Mouse (Mus musculus) heart, embryonic 12.5 days (tissue): ENCODE data around the gene Atp6v0d1. TPM values are rescaled to one million over a fixed set of nuclear protein-coding genes. Genes with fewer than 3 reads are reported as not detected.

Source experiments
- ATAC-seq: fragments of 200-750 bp; cut with Nextera tagmentation; 2 replicates; pipeline ENCODE4 v1.8.0; 2017; ENCODE audit warnings: moderate TSS enrichment, moderate library complexity; ENCODE audit not compliant: insufficient number of reproducible peaks, low FRiP score
- H3K27ac ChIP-seq: fragments of 300-500 bp; sonication (generic); 2 replicates; pipeline ENCODE4 v1.5.1; 2016; ENCODE audit warnings: mild to moderate bottlenecking, moderate library complexity; ENCODE audit not compliant: poor library complexity, severe bottlenecking
- H3K27me3 ChIP-seq: fragments of 300-500 bp; sonication (generic); replicated peaks from 2 replicates; pipeline ENCODE4 v1.6.1; 2016; ENCODE audit warnings: mild to moderate bottlenecking, moderate library complexity
- H3K36me3 ChIP-seq: fragments of 300-500 bp; sonication (generic); 2 replicates; pipeline ENCODE4 v1.6.1; 2016; ENCODE audit warnings: mild to moderate bottlenecking, moderate library complexity
- H3K4me1 ChIP-seq: fragments of 300-500 bp; sonication (generic); replicated peaks from 2 replicates; pipeline ENCODE4 v1.6.1; 2016; ENCODE audit warnings: mild to moderate bottlenecking
- H3K4me2 ChIP-seq: fragments of 300-500 bp; sonication (generic); 2 replicates; pipeline ENCODE4 v1.6.1; 2016; ENCODE audit warnings: mild to moderate bottlenecking, moderate library complexity
- H3K4me3 ChIP-seq: fragments of 300-500 bp; sonication (generic); 2 replicates; pipeline ENCODE4 v1.5.1; 2016; ENCODE audit warnings: mild to moderate bottlenecking
- H3K9ac ChIP-seq: fragments of 300-500 bp; sonication (generic); 2 replicates; pipeline ENCODE4 v1.6.1; 2016; ENCODE audit warnings: mild to moderate bottlenecking, moderate library complexity
- H3K9me3 ChIP-seq: fragments of 300-500 bp; sonication (generic); replicated peaks from 2 replicates; pipeline ENCODE4 v1.6.1; 2016; ENCODE audit warnings: mild to moderate bottlenecking, moderate library complexity
- WGBS: fragments of 180-500 bp; shearing (Covaris S2); methylation state at CpG from one replicate; pipeline ENCODE4 v1.1.7; 2016; 5-methylcytosine and 5-hydroxymethylcytosine counted together
- polyA plus RNA-seq: library from polyadenylated mRNA; unstranded; fragments of >200 nt; fragmentation: Nextera tagmentation; extraction: Ambion mirVana; gene quantifications from 2 replicates; pipeline ENCODE4 v1.2.1, GENCODE M21; 2016

Gene Atp6v0d1
- polyA plus RNA-seq, 1 experiment from 2014 or later: 51.4 TPM

GRCm38 (mm10) chr8:105496439-105497180 is 69.2 kb downstream of the Atp6v0d1 start, which contains the start of gene Zdhhc1:
Zdhhc1 (minus strand) TSS chr8:105496902.
- H3K36me3 ChIP-seq: no peaks in the 10 kb centered on the region
- peak within 1 kb of the TSS; percentile 96 for H3K4me2 ChIP-seq
- no peaks in the 10 kb centered on the region for H3K27me3 ChIP-seq
- no peaks in the 10 kb centered on the region for H3K9me3 ChIP-seq
- peak within 1 kb of the TSS; percentile 91 for H3K9ac ChIP-seq
- WGBS: under 1% methylated on average over 68 of the region's 68 CpGs
- H3K4me3 ChIP-seq: peak within 1 kb of the TSS; percentile 95
- peak; percentile 84 for ATAC-seq
- peaks cover 14% of the 10 kb centered on the region for H3K4me1 ChIP-seq
- peak within 1 kb of the TSS; percentile 40 for H3K27ac ChIP-seq

- no peaks in the 10 kb centered on the region for H3K9me3 ChIP-seq
- H3K4me3 ChIP-seq: peak overlapping the region; percentile 95
- no peak for ATAC-seq
- H3K36me3 ChIP-seq: no peaks in the 10 kb centered on the region
- peak overlapping the region; percentile 91 for H3K9ac ChIP-seq
- peaks cover 23% of the 10 kb centered on the region for H3K4me1 ChIP-seq
- no peaks in the 10 kb centered on the region for H3K27me3 ChIP-seq
- peak overlapping the region; percentile 96 for H3K4me2 ChIP-seq
- no peak overlapping the region for H3K27ac ChIP-seq
- WGBS: 45% methylated on average over 17 of the region's 17 CpGs
These were observed 70.2 kb downstream of the Atp6v0d1 start for GRCm38 (mm10) chr8:105495350-105496302.

- Histone ChIP-seq H3K27ac (no peak overlapping the region), H3K9ac (no peak overlapping the region), H3K9me3 (no peaks in the 10 kb centered on the region), H3K36me3 (no peaks in the 10 kb centered on the region), H3K27me3 (no peaks in the 10 kb centered on the region), H3K4me2 (no peak overlapping the region), H3K4me1 (peaks cover 27% of the 10 kb centered on the region), H3K4me3 (no peak overlapping the region)
- 81% methylated on average over 3 of the region's 3 CpGs for WGBS
- ATAC-seq: no peak
These were observed 71.3 kb downstream of the Atp6v0d1 start for GRCm38 (mm10) chr8:105494566-105494965.

GRCm38 (mm10) chr8:105493495-105493894 is 72.4 kb downstream of the Atp6v0d1 start:
- ATAC-seq: no peak
- no peak overlapping the region for H3K4me2 ChIP-seq
- H3K27ac ChIP-seq: no peak overlapping the region
- H3K4me1 ChIP-seq: peaks cover 27% of the 10 kb centered on the region
- H3K36me3 ChIP-seq: no peaks in the 10 kb centered on the region
- WGBS: 42% methylated on average over 3 of the region's 3 CpGs
- H3K9ac ChIP-seq: no peak overlapping the region
- H3K27me3 ChIP-seq: no peaks in the 10 kb centered on the region
- no peak overlapping the region for H3K4me3 ChIP-seq
- no peaks in the 10 kb centered on the region for H3K9me3 ChIP-seq

GRCm38 (mm10) chr8:105489281-105489680 is 76.6 kb downstream of the Atp6v0d1 start:
- 42% methylated on average over 1 of the region's 1 CpGs for WGBS
- Histone ChIP-seq H3K27ac (no peak overlapping the region), H3K9me3 (no peaks in the 10 kb centered on the region), H3K4me2 (no peak overlapping the region), H3K9ac (no peak overlapping the region), H3K36me3 (no peaks in the 10 kb centered on the region), H3K4me1 (peaks cover 16% of the 10 kb centered on the region; the same call in 1 of the 2 replicates), H3K27me3 (no peaks in the 10 kb centered on the region), H3K4me3 (no peak overlapping the region)
- ATAC-seq: no peak

- 49% methylated on average over 3 of the region's 3 CpGs for WGBS
- Histone ChIP-seq H3K9ac (no peak overlapping the region), H3K27me3 (no peaks in the 10 kb centered on the region), H3K4me2 (no peak overlapping the region), H3K4me3 (no peak overlapping the region), H3K27ac (no peak overlapping the region), H3K36me3 (peaks cover 2% of the 10 kb centered on the region; the same call in 1 of the 2 replicates), H3K4me1 (peaks cover 16% of the 10 kb centered on the region; the same call in 1 of the 2 replicates), H3K9me3 (no peaks in the 10 kb centered on the region)
- ATAC-seq: no peak
These were observed 77.8 kb downstream of the Atp6v0d1 start for GRCm38 (mm10) chr8:105488082-105488481.

- ATAC-seq: no peak
- no peaks in the 10 kb centered on the region for H3K27me3 ChIP-seq
- WGBS: 17% methylated on average over 2 of the region's 2 CpGs
- no peak overlapping the region for H3K4me3 ChIP-seq
- H3K9me3 ChIP-seq: no peaks in the 10 kb centered on the region
- no peak overlapping the region for H3K9ac ChIP-seq
- H3K4me2 ChIP-seq: no peak overlapping the region
- no peak overlapping the region for H3K27ac ChIP-seq
- peaks cover 13% of the 10 kb centered on the region for H3K4me1 ChIP-seq
- H3K36me3 ChIP-seq: peaks cover 2% of the 10 kb centered on the region; the same call in 1 of the 2 replicates
These were observed 81.5 kb downstream of the Atp6v0d1 start for GRCm38 (mm10) chr8:105484392-105484791.

- Histone ChIP-seq H3K9me3 (no peaks in the 10 kb centered on the region), H3K27ac (0 out of 2 replicates have a peak overlapping the region, but pooled peaks have one; percentile 1), H3K36me3 (peaks cover 2% of the 10 kb centered on the region; the same call in 1 of the 2 replicates), H3K4me3 (no peak overlapping the region), H3K4me2 (no peak overlapping the region), H3K9ac (no peak overlapping the region), H3K4me1 (peaks cover 13% of the 10 kb centered on the region), H3K27me3 (no peaks in the 10 kb centered on the region)
- no peak for ATAC-seq
- WGBS: 55% methylated on average over 3 of the region's 3 CpGs
These were observed 81.8 kb downstream of the Atp6v0d1 start for GRCm38 (mm10) chr8:105484030-105484368.

GRCm38 (mm10) chr8:105483212-105484029 is 82.4 kb downstream of the Atp6v0d1 start:
- 34% methylated on average over 14 of the region's 14 CpGs for WGBS
- H3K4me2 ChIP-seq: no peak overlapping the region
- no peaks in the 10 kb centered on the region for H3K9me3 ChIP-seq
- H3K36me3 ChIP-seq: peaks cover 6% of the 10 kb centered on the region
- peaks cover 16% of the 10 kb centered on the region for H3K4me1 ChIP-seq
- H3K9ac ChIP-seq: no peak overlapping the region
- H3K27me3 ChIP-seq: no peaks in the 10 kb centered on the region
- no peak overlapping the region for H3K27ac ChIP-seq
- ATAC-seq: 0 out of 2 replicates have a peak, but pooled peaks have one; percentile 12
- H3K4me3 ChIP-seq: no peak overlapping the region

- Histone ChIP-seq H3K9ac (no peak overlapping the region), H3K36me3 (peaks cover 6% of the 10 kb centered on the region), H3K4me2 (no peak overlapping the region), H3K4me1 (peaks cover 27% of the 10 kb centered on the region), H3K27me3 (no peaks in the 10 kb centered on the region), H3K27ac (no peak overlapping the region), H3K9me3 (no peaks in the 10 kb centered on the region), H3K4me3 (no peak overlapping the region)
- WGBS: 76% methylated on average over 8 of the region's 8 CpGs
- no peak for ATAC-seq
These were observed 83.7 kb downstream of the Atp6v0d1 start for GRCm38 (mm10) chr8:105482123-105482522.
